Mouse (Mus musculus): ENCODE data around the gene Rassf7.
"Not testable (repeated sequence)": the region's sequence is repeated elsewhere in the genome, so short reads cannot be mapped to it uniquely, and the experiment has no call there.

Rassf7 gene

DNA sequence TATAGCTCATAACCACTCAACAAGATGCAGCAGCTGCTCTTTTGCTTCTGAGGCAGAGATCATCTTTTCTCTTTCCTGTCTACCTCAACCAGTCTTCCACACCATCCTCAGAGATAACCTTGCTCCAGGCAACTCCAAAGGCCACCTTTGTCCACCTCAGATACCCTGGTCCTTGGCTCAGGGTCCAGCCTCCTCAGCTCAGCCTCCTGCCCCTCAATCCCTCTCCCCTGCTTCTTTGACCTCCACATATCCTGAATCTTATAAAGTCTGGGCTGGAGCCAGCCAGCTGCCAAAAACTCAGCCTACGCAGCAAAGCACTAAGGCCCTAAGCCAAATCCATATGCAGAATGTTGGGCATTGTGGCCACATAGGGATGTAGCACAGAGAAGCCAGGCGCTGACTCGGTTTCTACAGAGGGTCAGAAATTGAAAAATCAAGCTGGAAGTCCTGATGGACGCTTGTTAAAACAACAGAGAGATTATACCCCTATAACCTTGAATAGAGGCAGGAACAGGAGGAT, 7.1 kb downstream of the Rassf7 start:
- DNase-seq (ENCODE audit: low read depth, low spot score) = no peak

- no peak for DNase-seq (ENCODE audit: low read depth, low spot score)
Measured at GRCm38 (mm10) chr7:141226535-141226934, 10.9 kb downstream of the Rassf7 start.

DNA sequence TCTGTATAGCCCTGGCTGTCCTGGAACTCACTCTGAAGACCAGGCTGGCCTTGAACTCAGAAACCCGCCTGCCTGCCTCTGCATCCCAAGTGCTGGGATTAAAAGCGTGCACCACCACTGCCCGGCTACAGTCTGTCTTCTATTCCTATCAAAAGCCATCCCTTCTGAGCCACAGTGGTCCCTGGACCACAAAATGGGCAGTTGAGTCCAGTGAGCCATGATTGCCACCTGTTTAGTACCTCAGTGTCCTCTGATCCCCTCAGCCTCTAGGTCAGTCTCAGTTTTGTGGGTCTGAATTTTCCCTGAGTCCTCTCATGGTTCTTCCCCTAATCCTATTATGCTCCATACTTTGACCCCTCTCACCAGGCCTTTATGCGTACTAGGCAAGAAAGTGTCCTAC, 12.1 kb downstream of the Rassf7 start:
- no peak for DNase-seq (ENCODE audit: low read depth, low spot score)

GRCm38 (mm10) chr7:141228279-141229067, 12.8 kb downstream of the Rassf7 start, which contains the start of gene Phrf1:
TSS of gene Phrf1 (plus strand) at chr7:141228784.
- peak; percentile 95 for DNase-seq (ENCODE audit: low read depth, low spot score)

DNA sequence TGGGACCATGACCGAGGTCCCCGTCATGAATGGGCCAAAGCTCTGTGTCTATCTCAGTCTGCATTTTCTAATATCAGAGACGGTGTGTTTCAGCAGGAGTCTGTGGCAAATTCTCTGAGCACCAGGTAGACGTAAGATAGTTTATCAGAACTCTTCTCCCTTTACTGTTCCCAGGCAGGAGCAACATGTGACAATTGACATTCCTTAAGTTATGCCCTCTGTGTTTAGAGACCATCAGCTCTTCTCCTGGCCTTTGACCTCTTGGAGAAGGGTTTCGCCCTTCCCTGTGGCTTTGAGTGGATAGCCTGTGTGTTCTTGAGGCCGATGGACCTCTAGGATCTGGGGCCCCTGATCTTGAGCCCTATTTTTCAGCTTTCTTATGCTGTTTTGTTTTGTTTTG, 14.0 kb downstream of the Rassf7 start:
- no peak for DNase-seq (ENCODE audit: low read depth, low spot score)

- DNase-seq (ENCODE audit: low read depth, low spot score) = no peak
Measured at GRCm38 (mm10) chr7:141230570-141230969, 14.9 kb downstream of the Rassf7 start.

GRCm38 (mm10) chr7:141231111-141231510, 15.5 kb downstream of the Rassf7 start:
- no peak for DNase-seq (ENCODE audit: low read depth, low spot score)

GRCm38 (mm10) chr7:141231551-141231950, 15.9 kb downstream of the Rassf7 start:
- DNase-seq (ENCODE audit: low read depth, low spot score) = no peak

- not testable (repeated sequence) for DNase-seq (ENCODE audit: low read depth, low spot score)
Measured at GRCm38 (mm10) chr7:141250486-141250885, 34.8 kb downstream of the Rassf7 start.

GRCm38 (mm10) chr7:141256159-141256558, 40.5 kb downstream of the Rassf7 start:
- no peak for DNase-seq (ENCODE audit: low read depth, low spot score)

DNA sequence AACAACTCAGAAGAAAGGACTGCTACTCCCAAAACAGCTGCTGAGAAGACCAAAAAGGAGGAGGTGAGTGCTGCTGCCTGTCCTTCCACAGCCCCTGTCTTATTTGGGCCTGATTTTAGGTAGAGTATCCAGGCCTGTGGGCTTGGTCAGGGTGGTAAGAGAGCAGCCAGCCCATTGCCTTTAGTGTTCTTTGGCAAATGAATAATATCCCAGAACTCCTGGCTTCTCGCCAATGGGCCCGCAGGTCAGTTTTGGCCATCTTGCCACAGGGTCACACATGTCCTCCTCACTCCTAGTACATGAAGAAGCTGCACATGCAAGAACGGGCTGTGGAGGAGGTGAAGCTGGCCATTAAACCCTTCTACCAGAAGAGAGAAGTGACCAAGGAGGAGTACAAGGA, 45.8 kb downstream of the Rassf7 start:
- DNase-seq (ENCODE audit: low read depth, low spot score) = no peak

GRCm38 (mm10) chr7:141263640-141264039, 48.0 kb downstream of the Rassf7 start:
- DNase-seq (ENCODE audit: low read depth, low spot score) = no peak

- no peak for DNase-seq (ENCODE audit: low read depth, low spot score)
Measured at GRCm38 (mm10) chr7:141264041-141264700, 48.5 kb downstream of the Rassf7 start.

DNA sequence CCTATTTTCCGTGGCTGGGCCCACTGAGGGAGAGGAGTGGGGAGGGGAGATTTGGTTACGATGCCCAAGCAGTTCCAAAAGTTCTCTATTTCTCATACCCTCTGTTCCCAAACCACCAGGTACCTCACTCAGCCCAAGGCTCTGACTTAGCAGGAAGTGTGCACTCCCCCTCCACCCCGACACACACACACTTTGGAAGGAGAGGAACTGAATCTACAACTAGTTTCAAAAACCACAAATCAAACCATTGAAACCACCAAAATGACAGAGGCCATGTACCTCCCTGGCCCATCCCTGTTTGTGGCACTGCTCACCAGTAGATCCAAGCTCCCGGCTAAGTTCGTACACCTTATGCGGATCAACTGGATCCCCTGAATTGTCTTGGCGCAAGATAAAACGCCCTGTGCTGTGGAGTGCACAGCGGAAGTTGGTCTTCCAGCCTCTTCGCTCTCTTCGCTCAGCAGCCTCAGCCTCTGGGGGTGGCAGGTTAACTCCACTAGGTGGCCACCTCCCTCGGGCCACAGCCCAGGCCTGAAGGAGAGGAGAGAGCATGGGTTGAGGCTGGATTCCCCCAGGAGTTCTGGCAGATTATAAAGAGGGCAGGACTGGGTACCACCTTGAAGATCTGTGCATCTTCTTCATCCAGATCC, 49.2 kb downstream of the Rassf7 start:
- DNase-seq (ENCODE audit: low read depth, low spot score) = peak; percentile 35

GRCm38 (mm10) chr7:141265411-141265738, 49.7 kb downstream of the Rassf7 start:
- DNase-seq (ENCODE audit: low read depth, low spot score) = no peak

DNA sequence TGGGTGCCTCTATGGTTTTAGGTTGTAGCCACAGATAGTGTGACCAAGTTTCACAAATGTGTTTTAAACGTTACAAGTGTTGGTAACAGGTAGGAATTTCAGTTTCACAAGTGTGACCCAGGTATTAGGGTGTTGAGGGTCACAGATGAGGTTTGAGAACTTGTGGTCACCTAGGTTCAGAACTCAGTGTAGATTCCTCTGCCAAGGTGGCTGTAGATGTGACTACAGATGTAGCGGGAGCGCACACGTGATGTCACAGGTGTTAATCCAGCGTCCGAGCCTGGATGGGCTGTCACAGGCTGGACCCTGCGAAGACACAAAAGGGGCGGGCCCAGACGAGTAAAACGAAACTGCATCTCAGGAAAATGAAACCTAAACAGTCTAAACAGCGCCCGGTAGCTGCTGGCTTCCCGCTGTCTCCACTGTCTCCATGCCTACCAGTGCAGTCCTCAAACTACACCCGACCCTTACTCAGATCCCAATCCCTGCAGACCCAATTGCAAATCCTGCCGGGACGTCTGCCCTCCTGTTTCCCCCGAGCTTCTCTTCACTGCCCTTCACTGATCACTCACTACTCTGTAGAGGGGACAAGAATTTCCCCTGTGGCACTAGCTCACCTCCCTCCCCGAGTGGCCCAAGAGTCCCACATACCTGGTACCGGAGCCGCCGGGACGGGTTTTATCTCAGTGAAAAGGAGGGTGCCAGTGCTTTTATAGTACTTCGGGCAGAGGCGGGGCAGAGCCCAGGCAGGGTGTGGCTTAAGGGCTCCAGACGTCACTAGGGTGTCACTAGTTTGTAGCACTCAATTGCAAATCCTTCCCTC, 50.3 kb downstream of the Rassf7 start, which contains the start of gene Irf7:
Irf7 (minus strand) TSS at position 743 of the 823 bp plus-strand sequence.
- peak; percentile 65 for DNase-seq (ENCODE audit: low read depth, low spot score)

Measured in brain, adult 2 months (tissue).